Mouse (Mus musculus) cerebellum, postnatal 10 days (tissue): ENCODE results near the gene Lrrn1.

Source experiments
- DNase-seq, 2 experiments: peaks; one replicate each; pipeline ENCODE4 v3.0.0; 2021; ENCODE audit warnings: mixed read lengths in 2 of 2

The Lrrn1 gene

GRCm38 (mm10) chr6:107583759-107584383 lies 54.3 kb downstream of the Lrrn1 start:
- no peak for DNase-seq

- DNase-seq: no peak
These were observed 75.6 kb downstream of the Lrrn1 start for GRCm38 (mm10) chr6:107605151-107605550.

GRCm38 (mm10) chr6:107614288-107614687 lies 84.7 kb downstream of the Lrrn1 start:
- peak; percentile 78 to 81 for DNase-seq
